Mouse (Mus musculus) cerebellum, adult 11 months (tissue): Measurements from ENCODE around the gene Hivep1.

Source experiments
- DNase-seq: peaks from one replicate; pipeline ENCODE4 v3.0.0; 2022

Hivep1 gene

DNA sequence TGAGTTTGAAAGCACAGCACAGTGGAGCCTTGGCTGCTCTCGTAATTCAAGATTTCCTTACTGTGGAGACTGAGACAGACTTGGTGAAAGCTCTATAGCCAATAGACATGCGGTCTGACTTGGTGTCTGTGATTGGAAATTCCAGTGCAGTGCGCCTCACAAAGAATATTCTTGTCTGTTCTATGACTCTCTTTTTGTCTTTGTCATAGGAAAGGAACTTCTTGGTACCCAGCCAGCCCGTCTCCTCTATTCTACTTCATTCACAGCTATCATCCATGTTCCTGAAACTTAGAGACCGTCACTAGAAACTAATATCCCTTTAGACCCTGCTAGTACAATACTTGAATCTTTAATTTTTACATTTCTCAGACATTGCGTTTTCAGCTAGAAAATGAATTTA, 64.5 kb downstream of the Hivep1 start:
- no peak for DNase-seq

DNA sequence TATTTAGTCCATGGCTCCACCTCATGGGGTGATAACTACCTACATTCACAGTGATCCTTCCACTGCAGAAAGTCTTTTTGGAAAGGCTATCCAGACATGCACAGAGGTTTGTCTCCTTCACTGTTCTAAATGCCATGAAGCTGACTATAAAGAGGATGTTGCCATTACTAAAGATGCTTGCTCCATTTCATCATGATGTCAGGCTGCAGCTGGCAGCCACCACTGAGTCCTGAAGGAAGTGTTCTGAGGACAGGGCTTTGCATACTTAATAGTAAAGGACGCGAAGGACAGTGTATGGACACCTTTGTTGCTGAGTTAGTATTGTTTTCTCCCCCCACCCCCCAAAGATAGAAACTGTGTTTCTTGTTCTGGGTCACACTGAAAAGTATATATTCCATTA, 67.2 kb downstream of the Hivep1 start:
- no peak for DNase-seq

DNA sequence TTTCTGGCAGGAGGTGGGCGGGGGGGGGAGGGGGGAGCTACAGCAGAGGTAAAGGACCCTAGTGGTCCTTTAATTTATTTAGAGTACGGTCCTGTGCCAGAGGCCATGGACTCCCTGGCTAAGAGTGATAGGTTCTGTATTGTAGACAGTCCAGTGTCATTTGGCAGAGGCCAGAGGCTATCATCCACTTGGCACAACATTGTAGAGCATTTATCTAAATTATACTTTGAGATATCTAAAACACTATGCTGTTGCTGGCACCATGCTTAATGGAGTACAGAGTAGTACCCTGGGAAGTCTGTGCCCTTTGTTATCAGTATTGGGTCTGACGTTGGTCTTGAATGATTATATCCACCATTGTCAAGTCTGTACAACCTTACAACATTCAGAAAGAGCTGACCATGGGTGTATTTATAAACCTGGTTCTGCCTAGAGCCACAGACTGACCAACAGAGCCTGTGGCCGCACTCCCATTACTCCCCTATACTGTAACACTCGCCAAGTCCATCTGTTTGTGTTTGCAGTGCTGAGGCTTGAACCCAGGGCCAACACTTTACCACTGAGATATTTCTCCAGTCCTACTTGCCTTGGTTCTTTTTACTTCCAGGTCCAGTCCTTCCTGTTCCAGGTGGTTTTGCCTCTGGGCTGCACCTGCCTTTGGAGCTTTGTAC, 69.4 kb downstream of the Hivep1 start:
- DNase-seq, result no peak

DNA sequence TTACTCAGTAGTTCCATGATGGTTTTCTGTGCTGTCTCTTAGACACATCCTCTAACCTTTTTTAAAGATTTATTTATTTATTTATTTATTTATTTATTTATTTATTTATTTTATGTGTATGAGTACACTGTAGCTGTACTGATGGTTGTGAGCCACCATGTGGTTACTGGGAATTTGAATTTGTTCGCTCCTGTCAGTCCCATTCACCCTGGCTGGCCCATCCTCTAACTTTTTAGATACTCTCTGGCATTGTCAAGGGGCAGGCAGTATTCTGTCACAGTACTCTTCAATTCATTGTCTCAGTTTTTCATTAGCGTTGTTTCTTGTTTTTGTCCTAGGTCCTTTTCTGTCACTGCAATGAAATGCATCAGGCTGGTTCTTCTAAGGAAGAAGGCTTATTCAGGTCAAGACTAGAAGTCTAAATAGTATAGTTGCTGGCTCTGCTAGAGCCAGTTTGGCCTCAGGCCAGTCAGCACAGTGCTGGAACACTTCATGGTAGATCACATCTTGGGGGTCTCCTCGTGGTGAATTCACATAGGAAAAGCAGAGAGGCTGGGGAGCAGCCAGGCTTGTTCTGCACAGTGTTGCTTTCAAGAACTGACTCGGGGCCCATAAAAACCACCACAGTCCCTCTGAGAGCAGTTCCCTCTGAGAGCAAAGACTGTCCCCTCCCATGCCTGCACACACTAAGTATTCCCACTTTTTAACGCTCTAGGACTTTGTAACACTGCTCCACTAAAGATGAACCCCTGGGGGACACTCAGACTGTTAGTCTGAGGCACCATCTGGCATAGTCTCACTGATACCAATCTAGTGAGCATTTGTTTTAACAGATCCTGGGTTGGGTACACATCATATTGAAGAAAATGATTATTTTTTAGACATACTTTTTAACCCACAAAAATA, 70.2 kb downstream of the Hivep1 start:
- DNase-seq, result no peak

DNA sequence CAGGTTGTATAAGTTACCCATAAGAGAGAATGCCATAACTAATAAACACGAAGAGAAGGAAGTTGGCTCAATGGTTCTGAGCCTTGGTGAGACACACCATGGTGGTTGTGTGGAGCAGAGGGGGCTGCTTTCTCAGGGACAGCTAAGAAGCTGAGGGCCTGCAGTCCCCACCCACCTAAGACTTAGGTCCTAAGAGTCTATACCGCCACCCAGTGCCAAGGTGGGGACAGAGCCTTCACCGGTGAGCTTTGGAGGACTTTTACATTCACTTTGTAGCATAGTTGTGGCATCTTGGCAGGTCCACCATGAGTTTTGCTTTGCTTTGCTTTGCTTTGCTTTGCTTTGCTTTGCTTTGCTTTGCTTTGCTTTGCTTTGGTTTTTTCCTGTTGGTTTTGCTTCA, 92.8 kb downstream of the Hivep1 start:
- no peak for DNase-seq

DNA sequence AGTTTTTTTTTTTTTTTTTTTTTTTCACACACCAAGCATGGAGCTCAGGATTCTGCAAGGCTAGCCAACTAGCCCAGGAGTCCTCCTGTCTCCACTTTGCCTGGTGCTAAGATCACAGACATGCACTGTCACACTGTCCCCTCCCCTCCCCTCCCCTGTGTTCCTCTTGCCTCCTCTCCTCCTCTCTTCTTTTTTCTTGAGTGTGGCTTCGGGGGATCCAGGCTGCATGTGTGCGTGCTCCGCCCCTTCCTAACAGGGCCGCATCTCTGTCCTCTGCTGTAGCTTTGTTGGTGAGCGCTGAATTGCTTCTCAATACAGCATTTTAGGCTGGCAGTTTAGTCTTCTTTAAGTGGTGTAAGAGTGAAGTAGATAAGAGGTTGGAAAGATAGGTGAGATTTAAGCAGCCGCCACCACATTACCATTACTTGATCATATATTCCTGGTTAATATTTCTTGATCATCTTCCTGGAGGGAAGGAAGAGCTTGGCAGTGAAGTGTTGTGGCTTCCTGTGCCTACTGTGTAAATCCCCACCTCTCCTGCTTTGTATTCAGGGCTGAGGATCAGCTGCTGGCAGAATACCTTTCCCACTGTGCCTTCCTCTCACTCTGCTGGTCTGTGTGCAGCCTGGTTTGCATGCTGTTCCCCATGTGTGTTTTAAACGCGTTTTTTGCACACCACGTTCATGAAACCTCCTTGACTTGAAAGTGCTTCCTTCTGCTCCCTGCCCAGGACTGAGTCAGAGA, 97.7 kb downstream of the Hivep1 start:
- DNase-seq, result no peak

DNA sequence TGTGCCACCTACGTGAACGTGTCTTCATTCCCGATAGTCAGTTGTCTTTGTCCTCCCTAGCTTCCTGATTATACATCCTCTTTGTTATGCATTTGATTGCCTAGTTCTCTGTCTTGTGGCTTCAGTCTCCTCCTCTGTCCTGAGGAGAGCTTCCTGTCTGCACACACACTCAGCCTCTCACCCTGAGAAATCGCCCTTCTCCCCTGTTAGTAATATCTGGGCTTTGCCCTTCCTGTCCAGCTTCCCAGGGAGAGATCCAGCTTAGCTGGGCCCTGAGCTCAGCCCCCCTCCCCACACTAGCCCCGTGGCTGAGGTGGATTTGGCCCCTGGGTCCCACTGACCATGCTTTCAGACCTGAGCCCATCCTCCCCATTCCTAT, 98.2 kb downstream of the Hivep1 start:
- DNase-seq, result no peak

DNA sequence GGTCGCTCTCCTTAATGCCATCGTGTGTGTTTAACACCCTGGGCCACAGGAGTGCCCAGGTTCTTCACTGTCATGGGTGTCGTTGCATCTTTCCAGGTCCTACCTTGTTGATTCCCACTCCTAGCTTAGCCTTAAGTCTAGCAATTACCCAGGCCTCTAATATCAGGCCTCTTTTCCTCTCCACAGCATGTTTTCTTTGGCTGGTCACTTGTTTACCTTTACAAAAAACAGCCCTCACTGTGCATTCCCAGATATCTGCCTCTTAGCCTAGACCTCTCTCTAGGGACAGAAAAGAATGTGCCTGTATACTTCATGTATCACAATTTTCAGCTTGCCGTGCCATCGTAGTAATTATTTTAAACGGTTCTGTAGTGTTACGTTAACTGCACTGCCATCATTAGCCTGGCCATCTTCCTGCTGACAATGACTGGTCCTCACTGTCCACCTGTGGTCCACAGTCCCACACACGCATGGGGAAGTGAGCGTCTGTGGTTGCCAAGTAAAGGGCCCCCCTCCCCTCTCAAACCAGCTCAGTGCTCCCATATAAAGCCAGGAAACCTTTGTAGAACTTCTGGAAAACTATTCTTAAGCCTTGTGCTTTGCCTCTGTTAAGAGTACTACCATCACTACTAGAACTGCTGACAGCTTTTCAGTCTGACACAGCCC, 98.8 kb downstream of the Hivep1 start:
- DNase-seq, result no peak

DNA sequence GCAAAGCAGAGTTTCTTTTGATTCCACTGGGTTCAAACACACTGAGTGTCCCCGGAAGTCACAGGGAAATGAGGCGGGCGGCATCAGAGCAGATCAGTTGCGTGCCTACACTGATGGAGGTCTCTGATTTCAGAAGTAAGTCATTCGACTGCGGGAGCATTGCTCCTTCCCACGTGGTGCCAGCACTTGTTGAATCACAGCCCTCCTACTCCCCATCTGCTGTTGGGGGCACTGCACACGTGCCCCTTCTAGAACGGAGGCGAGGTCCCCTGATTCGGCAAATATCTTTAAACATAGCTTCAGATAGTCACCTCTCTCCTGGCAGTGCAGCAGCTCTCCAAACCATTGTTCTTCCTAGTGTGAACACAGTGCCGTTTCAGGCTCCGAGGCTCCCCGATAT, 106.4 kb downstream of the Hivep1 start:
- DNase-seq, result no peak

DNA sequence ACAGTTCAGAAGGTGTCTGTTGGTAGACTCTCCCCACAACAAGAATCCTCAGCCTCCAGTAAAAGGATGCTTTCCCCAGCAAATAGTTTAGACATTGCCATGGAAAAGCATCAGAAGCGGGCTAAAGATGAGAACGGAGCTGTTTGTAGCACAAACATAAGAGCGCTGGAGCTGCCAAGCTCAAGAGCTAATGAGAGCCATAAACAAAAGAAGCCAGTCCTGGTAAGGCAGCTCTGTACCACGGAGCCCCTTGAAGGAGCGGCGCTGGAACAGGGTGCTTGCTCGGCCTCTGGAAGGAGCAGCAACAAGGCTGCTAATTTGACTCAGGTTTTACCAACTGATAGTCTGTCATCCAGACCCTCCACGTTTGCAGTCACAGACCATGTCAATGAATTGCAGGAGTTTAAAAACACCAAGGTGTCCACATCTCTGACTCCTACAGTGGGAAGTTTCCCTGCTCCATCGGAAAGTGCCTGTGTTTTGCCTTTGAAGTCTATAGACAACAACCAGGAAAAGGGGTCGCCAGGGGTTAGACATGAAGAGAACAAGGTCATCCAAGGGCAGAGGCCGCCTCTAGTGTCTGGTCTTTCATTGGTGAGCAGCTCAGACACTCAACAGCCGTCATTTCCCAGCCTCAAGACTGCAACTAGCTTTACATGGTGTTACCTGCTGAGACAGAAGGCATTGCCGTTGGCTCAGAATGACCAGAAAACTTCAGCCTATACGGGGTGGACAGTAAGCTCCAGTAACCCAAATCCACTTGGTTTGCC, 107.8 kb downstream of the Hivep1 start:
- DNase-seq, result no peak

DNA sequence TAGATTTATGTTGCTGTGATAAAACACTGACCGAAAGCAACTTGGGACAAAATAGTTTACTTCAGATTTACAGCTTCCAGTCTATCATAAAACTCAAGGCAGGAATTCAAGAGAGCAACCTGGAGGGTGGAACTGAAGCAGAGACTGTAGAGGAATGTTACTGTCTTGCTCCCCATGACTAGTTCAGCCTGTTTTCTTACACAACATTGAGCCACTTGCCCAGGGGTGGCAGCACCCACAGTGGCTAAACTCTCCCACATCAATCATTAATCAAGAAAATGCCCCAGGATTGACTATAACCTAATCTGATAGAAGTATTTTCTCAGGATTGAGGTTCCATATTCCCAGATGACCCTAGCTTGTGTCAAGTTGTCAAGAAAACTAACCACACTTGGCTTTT, 119.0 kb downstream of the Hivep1 start:
- no peak for DNase-seq

DNA sequence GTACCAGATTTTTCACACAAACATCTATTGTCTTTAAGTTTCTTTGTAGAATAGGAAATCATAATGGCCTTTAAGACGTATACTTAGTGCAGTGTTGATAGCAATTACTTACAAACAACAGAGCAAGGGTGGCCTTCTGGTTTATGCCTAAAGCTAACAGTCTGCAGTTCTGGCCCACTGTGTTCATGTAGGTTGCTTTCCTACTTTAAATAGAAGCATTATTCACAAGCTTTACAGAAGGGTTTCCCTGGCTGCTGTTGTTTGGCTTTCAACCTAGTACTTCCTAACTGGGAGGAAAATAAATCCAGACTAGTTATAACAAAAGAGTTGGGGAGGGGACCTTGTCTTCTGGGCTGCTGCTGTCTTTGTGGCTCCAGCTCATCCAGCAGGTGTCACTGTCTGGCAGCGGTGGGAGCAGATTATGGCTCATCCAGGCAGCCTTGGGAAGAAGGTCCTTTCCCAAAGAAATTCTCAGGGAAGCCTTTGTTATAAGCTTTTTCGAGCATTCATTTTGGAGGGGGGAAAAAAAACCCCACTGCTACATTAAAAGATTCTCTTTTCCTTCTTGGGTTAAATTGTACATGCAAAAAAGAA, 123.1 kb downstream of the Hivep1 start:
- no peak for DNase-seq

DNA sequence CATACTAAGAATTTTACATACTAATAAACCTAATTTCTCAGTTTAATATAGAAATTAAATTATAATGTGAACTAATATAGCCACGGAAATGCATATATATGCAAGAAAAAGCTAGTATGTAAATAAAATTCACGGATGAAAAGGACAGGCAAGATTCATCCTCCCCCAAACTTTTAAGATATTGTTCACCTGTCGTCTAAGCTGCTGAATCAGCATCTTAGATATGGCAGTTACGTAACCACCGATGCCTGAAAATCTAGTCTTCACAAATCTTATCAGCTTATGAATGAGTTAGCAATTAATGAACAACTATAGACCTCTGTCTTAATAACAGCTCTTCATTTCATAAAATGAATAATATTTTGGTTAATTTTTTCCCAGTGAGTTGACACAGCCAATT, 130.8 kb downstream of the Hivep1 start:
- DNase-seq, result no peak

DNA sequence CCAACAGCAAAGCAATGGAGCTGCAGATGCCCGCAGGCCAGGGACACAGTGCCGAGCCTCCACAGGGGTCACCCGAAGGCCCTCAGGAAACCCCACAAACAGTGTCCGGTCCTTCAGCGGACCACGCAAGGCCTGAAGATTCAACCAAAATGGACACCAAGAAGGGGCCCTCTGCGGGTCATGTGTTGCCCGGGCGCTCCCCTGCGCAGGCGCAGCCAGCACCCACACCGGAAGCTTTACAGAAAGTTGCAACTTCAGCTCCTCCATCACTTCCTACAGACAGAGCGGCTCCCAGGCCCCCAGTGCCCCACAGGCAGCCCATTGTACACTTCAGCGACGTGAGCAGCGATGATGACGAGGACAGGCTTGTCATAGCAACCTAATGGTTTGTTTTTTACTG, 132.3 kb downstream of the Hivep1 start:
- DNase-seq, result no peak

DNA sequence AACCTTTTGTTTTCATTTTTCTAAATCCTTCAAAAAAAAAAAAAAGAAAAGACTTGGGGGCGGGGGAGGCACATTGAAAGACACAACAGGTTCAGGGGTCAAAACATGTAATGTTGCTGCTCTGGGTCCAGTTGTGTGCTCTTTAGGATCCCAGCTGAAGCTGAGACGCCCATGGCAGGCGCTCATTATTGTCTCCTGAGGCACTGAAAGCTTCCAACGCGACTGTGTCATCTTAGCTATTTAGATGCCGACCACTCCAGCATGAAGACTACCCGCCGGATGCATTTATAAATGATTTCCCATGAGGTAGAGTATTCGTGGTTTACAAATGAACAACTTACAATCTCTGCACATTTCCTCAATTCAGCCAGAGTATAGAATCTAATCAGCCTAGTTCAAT, 141.2 kb downstream of the Hivep1 start:
- DNase-seq, result no peak

DNA sequence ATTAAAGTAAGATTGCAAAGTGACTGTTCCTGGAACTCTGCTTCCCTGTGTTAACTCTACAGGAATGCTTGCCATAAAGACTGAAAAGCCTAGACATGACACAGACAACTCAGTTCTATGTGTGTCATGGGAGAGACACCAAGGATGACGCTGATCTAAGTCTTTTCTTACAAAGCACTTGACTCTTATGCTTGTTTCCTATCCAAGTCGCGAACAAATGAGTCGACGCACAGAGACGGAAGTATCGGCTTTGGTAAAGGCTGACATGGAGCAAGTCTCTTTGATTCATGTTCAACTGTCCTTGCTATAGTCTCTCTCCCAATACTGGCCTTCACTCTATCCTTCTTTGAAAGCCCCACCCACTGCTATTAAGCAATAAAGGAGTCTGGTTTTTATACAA, 143.8 kb downstream of the Hivep1 start:
- no peak for DNase-seq

DNA sequence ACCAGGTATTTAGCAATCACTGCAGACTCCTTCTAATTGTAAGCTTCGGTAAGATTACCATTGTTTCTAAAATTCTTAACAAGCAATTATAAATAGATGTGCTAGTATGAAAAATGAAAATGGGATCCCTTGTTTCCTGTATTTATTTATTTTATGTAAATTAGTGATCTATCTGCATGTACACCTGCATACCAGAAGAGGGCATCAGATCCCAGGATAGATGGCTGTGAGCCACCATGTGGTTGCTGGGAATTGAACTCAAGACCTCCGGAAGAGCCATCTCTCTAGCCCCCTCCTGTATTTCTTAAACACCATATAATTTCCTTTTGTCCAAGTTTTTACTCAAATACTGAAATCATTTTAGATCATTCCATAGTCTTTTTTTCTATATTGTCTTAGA, 145.8 kb downstream of the Hivep1 start:
- no peak for DNase-seq

DNA sequence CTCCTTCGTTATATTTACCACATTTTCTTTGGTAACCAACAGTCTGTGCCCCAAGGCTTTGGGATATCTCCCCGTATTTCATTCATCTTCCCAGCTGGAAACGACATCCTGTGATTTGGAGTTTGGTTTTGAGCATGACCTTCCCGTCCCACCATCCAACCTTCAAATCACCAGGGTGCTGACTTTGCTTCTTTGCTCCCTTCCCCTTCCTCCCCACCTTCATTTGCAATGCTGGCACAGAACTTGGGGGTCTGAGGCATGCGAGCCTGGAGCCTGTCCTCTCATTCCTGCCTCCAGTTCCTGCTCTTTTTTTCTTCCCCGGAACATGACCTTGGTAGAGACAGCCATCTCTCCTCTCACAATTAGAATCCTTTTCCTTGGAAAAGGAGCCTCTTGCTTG, 161.7 kb downstream of the Hivep1 start:
- no peak for DNase-seq

DNA sequence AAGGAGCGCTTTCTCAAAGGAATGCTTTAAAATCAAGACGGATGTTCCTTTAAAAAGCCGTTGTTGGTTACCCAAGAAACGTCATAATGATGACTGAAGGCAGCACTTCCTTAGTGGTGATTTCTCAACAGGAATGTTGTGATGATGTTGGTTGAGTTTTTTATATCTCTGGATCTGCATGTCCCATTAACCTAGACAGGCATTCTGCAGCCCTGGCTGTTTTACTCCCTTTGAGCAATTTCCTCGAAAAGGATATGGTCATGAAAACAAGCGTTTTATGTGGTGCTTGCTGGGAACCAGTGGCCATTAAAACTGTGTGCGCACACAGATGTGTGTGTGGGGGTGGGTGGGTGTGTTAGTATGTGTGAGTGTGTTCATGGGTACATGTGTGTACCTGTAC, 170.6 kb downstream of the Hivep1 start:
- DNase-seq, result no peak

DNA sequence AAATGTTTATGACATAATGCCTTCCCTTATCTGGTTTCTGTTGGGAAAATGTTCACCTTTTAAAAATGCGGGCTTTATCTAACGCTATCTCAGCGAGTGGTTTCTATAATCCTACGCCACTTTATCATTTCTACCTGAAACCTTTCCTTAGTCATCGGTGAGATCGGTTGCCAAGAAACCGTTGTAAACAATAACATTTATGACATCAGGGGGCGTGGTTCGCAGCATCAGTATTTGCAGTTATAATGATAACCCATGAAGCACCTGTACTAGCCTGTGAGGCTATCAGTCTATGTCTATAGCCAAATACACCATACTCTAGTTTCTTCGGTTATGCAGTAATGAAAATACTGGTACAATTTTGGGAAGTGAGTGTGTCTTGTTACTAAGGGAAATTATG, 177.0 kb downstream of the Hivep1 start:
- no peak for DNase-seq

DNA sequence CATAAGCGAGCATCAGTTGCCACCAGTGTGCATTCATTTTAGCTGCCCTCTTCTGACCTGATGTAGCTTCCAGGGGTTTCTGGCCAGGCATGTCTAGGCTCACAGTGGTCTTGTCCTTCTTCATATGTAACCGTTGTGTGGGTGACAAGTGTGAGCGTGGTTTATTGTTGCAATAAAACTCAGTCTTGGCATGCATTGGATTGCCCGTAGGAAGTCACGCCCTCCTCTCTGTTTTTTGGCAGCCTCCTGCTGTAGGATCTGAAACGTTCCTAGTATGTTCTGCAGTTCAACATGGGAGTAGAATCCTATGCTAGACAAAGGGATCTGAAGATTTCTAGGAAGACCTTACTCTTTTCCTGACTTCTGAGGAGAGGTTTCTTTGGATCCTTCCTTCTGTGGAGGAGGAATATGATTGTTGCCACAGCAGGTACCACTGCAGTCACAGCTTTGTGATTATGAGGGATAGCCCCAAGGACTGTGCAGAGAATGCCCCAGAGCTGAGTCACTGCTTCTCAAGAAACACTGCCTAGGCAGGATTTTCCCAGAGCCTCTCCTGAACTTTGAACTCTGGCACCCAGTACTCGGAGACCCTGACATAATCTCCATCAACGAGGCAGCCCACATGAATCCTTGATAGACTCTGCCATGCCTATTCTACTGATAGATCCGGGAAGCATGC, 182.1 kb downstream of the Hivep1 start:
- no peak for DNase-seq

DNA sequence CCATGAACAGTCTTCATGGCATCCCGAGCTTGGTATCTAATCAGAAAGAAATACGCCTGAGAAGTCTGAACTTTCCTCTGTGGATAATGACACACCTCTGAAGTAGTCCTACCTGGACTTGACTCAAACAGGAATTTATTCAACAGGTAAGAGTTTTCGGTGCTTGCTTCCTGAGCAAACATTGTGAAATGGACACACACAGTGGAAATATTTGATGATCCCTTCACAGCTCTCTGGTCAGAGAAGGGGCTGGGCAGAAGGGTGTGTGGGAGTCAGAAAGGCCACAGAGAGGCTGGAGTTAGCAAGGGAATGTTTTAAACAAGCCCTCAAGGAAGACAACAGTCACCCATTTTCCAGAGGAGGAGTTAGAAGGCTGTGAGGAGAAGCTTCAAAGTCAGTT, 186.7 kb downstream of the Hivep1 start:
- DNase-seq, result no peak
